Mouse (Mus musculus): Measurements from ENCODE around the gene Kyat1. TPM values are rescaled to one million over a fixed set of nuclear protein-coding genes. Genes with fewer than 3 reads are reported as not detected.

Gene Kyat1
- polyA plus RNA-seq, 1 experiment, result 30.0 TPM

- DNase-seq (ENCODE audit: low read depth), result no peak
- TF ChIP-seq CTCF (IDR thresholded peaks at IDR 0.05; ENCODE audit: borderline replicate concordance, extremely low read depth, insufficient read depth, insufficient read length) (no peak), POLR2A (IDR thresholded peaks at IDR 0.05; ENCODE audit: borderline replicate concordance, extremely low read depth, insufficient read depth, insufficient read length, poor library complexity, severe bottlenecking) (no peak)
Observed at GRCm38 (mm10) chr2:30212951-30213350, 7.3 kb upstream of the Kyat1 start.

- no peak for TF ChIP-seq CTCF (IDR thresholded peaks at IDR 0.05; ENCODE audit: borderline replicate concordance, extremely low read depth, insufficient read depth, insufficient read length)
- TF ChIP-seq POLR2A (IDR thresholded peaks at IDR 0.05; ENCODE audit: borderline replicate concordance, extremely low read depth, insufficient read depth, insufficient read length, poor library complexity, severe bottlenecking), result no peak
Observed at GRCm38 (mm10) chr2:30212169-30212545, 6.5 kb upstream of the Kyat1 start.

GRCm38 (mm10) chr2:30211408-30212168 is 5.9 kb upstream of the Kyat1 start:
- TF ChIP-seq POLR2A (IDR thresholded peaks at IDR 0.05; ENCODE audit: borderline replicate concordance, extremely low read depth, insufficient read depth, insufficient read length, poor library complexity, severe bottlenecking) (no peak), CTCF (IDR thresholded peaks at IDR 0.05; ENCODE audit: borderline replicate concordance, extremely low read depth, insufficient read depth, insufficient read length) (no peak)
- no peak for DNase-seq (ENCODE audit: low read depth)

More at GRCm38 (mm10) chr2:30212169-30212545, 6.5 kb upstream of the Kyat1 start:
- no peak for DNase-seq (ENCODE audit: low read depth)

- TF ChIP-seq CTCF (IDR thresholded peaks at IDR 0.05; ENCODE audit: borderline replicate concordance, extremely low read depth, insufficient read depth, insufficient read length), result no peak
- TF ChIP-seq POLR2A (IDR thresholded peaks at IDR 0.05; ENCODE audit: borderline replicate concordance, extremely low read depth, insufficient read depth, insufficient read length, poor library complexity, severe bottlenecking), result no peak
- no peak for DNase-seq (ENCODE audit: low read depth)
Observed at GRCm38 (mm10) chr2:30207886-30208285, 2.2 kb upstream of the Kyat1 start.

GRCm38 (mm10) chr2:30207401-30207800 is 1.8 kb upstream of the Kyat1 start:
- TF ChIP-seq POLR2A (IDR thresholded peaks at IDR 0.05; ENCODE audit: borderline replicate concordance, extremely low read depth, insufficient read depth, insufficient read length, poor library complexity, severe bottlenecking) (no peak), CTCF (IDR thresholded peaks at IDR 0.05; ENCODE audit: borderline replicate concordance, extremely low read depth, insufficient read depth, insufficient read length) (no peak)
- no peak for DNase-seq (ENCODE audit: low read depth)

- no peak for DNase-seq (ENCODE audit: low read depth)
- TF ChIP-seq POLR2A (IDR thresholded peaks at IDR 0.05; ENCODE audit: borderline replicate concordance, extremely low read depth, insufficient read depth, insufficient read length, poor library complexity, severe bottlenecking) (no peak), CTCF (IDR thresholded peaks at IDR 0.05; ENCODE audit: borderline replicate concordance, extremely low read depth, insufficient read depth, insufficient read length) (no peak)
Observed at GRCm38 (mm10) chr2:30205255-30205628, 405 bp downstream of the Kyat1 start.

GRCm38 (mm10) chr2:30203439-30203838 is 2.2 kb downstream of the Kyat1 start:
- peak; percentile 7 for DNase-seq (ENCODE audit: low read depth)
- TF ChIP-seq POLR2A (IDR thresholded peaks at IDR 0.05; ENCODE audit: borderline replicate concordance, extremely low read depth, insufficient read depth, insufficient read length, poor library complexity, severe bottlenecking), result no peak
- peak; percentile 47; the same call in 1 of the 2 replicates for TF ChIP-seq CTCF (IDR thresholded peaks at IDR 0.05; ENCODE audit: borderline replicate concordance, extremely low read depth, insufficient read depth, insufficient read length)

GRCm38 (mm10) chr2:30200388-30200925 is 5.2 kb downstream of the Kyat1 start:
- no peak for TF ChIP-seq POLR2A (IDR thresholded peaks at IDR 0.05; ENCODE audit: borderline replicate concordance, extremely low read depth, insufficient read depth, insufficient read length, poor library complexity, severe bottlenecking)
- no peak for TF ChIP-seq CTCF (IDR thresholded peaks at IDR 0.05; ENCODE audit: borderline replicate concordance, extremely low read depth, insufficient read depth, insufficient read length)

GRCm38 (mm10) chr2:30199984-30200383 is 5.7 kb downstream of the Kyat1 start:
- DNase-seq (ENCODE audit: low read depth), result no peak
- TF ChIP-seq CTCF (IDR thresholded peaks at IDR 0.05; ENCODE audit: borderline replicate concordance, extremely low read depth, insufficient read depth, insufficient read length) (no peak), POLR2A (IDR thresholded peaks at IDR 0.05; ENCODE audit: borderline replicate concordance, extremely low read depth, insufficient read depth, insufficient read length, poor library complexity, severe bottlenecking) (no peak)

More at GRCm38 (mm10) chr2:30200388-30200925, 5.2 kb downstream of the Kyat1 start:
- DNase-seq (ENCODE audit: low read depth), result no peak

GRCm38 (mm10) chr2:30198021-30198420 is 7.6 kb downstream of the Kyat1 start:
- DNase-seq (ENCODE audit: low read depth), result no peak
- TF ChIP-seq POLR2A (IDR thresholded peaks at IDR 0.05; ENCODE audit: borderline replicate concordance, extremely low read depth, insufficient read depth, insufficient read length, poor library complexity, severe bottlenecking) (no peak), CTCF (IDR thresholded peaks at IDR 0.05; ENCODE audit: borderline replicate concordance, extremely low read depth, insufficient read depth, insufficient read length) (no peak)

GRCm38 (mm10) chr2:30194656-30195055 is 11.0 kb downstream of the Kyat1 start:
- TF ChIP-seq POLR2A (IDR thresholded peaks at IDR 0.05; ENCODE audit: borderline replicate concordance, extremely low read depth, insufficient read depth, insufficient read length, poor library complexity, severe bottlenecking) (no peak), CTCF (IDR thresholded peaks at IDR 0.05; ENCODE audit: borderline replicate concordance, extremely low read depth, insufficient read depth, insufficient read length) (no peak)
- DNase-seq (ENCODE audit: low read depth), result peak; percentile 60

Data from brain, embryonic 14.5 days (tissue).